Mouse (Mus musculus): ENCODE data around the gene Smndc1. TPM values are rescaled to one million over a fixed set of nuclear protein-coding genes. Genes with fewer than 3 reads are reported as not detected.

Gene Smndc1
- polyA plus RNA-seq, 2 experiments, result 33.9 to 38.6 TPM

DNA sequence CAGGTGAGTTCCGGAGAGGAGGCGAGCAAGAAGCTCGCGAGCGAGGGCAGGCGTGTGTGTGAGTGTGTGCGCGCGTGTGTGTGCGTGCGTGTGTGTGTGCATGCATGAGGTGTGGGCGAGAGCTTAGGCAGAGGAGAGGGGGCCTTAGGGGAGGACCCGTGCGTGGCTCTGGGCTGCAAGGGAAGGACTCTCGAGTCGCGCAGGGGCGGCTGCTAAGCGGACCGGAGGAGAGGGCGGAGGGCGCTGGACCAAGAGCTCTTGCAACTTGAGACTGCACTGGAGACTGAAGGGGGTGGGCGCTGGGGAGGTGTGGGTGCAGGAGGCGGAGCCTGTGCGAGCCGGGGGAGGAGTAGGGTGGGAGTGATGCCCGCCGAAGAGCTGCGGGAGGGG, 60.4 kb downstream of the Smndc1 start:
- WGBS, result 0% methylated on average over 15 of the region's 29 CpGs
- Histone ChIP-seq H3K27ac (replicated peaks; ENCODE audit: low read depth, low read length) (peak overlapping the region; percentile 73), H3K4me1 (ENCODE audit: control insufficient read depth, insufficient read depth, low read length) (peaks cover 18% of the 10 kb centered on the region), H3K9me3 (ENCODE audit: control insufficient read depth, low read length) (no peaks in the 10 kb centered on the region), H3K27me3 (ENCODE audit: control insufficient read depth, insufficient read depth, low read length) (no peaks in the 10 kb centered on the region), H3K36me3 (ENCODE audit: control insufficient read depth, insufficient read depth, low read length) (peaks cover 21% of the 10 kb centered on the region), H3K4me2 (replicated peaks; ENCODE audit: low read depth, low read length, severe bottlenecking) (peak overlapping the region; percentile 91), H3K4me3 (replicated peaks; ENCODE audit: low read length) (peak overlapping the region; percentile 82), H3K9ac (ENCODE audit: low read depth, low read length, severe bottlenecking) (peak overlapping the region; percentile 72)
- peak; percentile 70 for ATAC-seq (ENCODE audit: low FRiP score, low read depth)
- TF ChIP-seq POLR2A (IDR thresholded peaks at IDR 0.05; ENCODE audit: borderline replicate concordance, extremely low read depth, insufficient read depth, insufficient read length), result 0 out of 2 replicates have a peak, but pooled peaks have one; percentile 21
- peak; percentile 67 for DNase-seq (ENCODE audit: low spot score)

Other genes starting within 250 kb of the Smndc1 start
- gene Mxi1, start 80.1 kb downstream of the Smndc1 start, polyA plus RNA-seq (2012; rRNA removed), result 25.8 and 28.5 TPM in 2 replicates
- gene Mxi1, start 80.1 kb downstream of the Smndc1 start, polyA plus RNA-seq (2014; fragmentation: Nextera tagmentation; extraction: Ambion mirVana), result 40.1 and 42.2 TPM in 2 replicates
- not detected in 2 replicates for gene Gm10197, start 18.8 kb downstream of the Smndc1 start, polyA plus RNA-seq (2012; rRNA removed)
- 4.4 TPM in 1 of 2 replicates, not detected in the other for gene Gm10197, start 18.8 kb downstream of the Smndc1 start, polyA plus RNA-seq (2014; fragmentation: Nextera tagmentation; extraction: Ambion mirVana)
- 1.9 and 2.7 TPM in 2 replicates for gene Dusp5, start 138.5 kb upstream of the Smndc1 start, polyA plus RNA-seq (2012; rRNA removed)
- 1.1 and 2.2 TPM in 2 replicates for gene Dusp5, start 138.5 kb upstream of the Smndc1 start, polyA plus RNA-seq (2014; fragmentation: Nextera tagmentation; extraction: Ambion mirVana)
- gene Nutf2-ps1, start 198.5 kb upstream of the Smndc1 start, polyA plus RNA-seq (2012; rRNA removed), result 52.1 and 70.6 TPM in 2 replicates
- gene Nutf2-ps1, start 198.5 kb upstream of the Smndc1 start, polyA plus RNA-seq (2014; fragmentation: Nextera tagmentation; extraction: Ambion mirVana), result 288 and 300 TPM in 2 replicates
- 28.2 and 42.4 TPM in 2 replicates for gene Smc3, start 209.8 kb upstream of the Smndc1 start, polyA plus RNA-seq (2012; rRNA removed)
- gene Smc3, start 209.8 kb upstream of the Smndc1 start, polyA plus RNA-seq (2014; fragmentation: Nextera tagmentation; extraction: Ambion mirVana), result 60.8 and 64.5 TPM in 2 replicates

Data from limb, embryonic 14.5 days (tissue).